Mouse (Mus musculus) stomach, postnatal 0 days (tissue): ENCODE data around the gene BC029722. TPM values are rescaled to one million over a fixed set of nuclear protein-coding genes. Genes with fewer than 3 reads are reported as not detected.
"Not testable (repeated sequence)": the region's sequence is repeated elsewhere in the genome, so short reads cannot be mapped to it uniquely, and the experiment has no call there.

ENCODE experiments used
- ATAC-seq: fragments of 200-750 bp; cut with Nextera tagmentation; 2 replicates; pipeline ENCODE4 v1.8.0; 2017; ENCODE audit not compliant: low FRiP score, low TSS enrichment
- DNase-seq: peaks from one replicate; pipeline ENCODE4 v3.0.0-alpha.2; 2016; ENCODE audit warnings: low spot score
- H3K27ac ChIP-seq: fragments of 300-500 bp; sonication (generic); replicated peaks from 2 replicates; pipeline ENCODE4 v1.5.1; 2014; ENCODE audit warnings: mild to moderate bottlenecking, control low read depth
- H3K27me3 ChIP-seq: fragments of 300-500 bp; sonication (generic); 2 replicates; pipeline ENCODE4 v1.6.1; 2014; ENCODE audit warnings: low read length; ENCODE audit not compliant: control insufficient read depth, insufficient read depth
- H3K36me3 ChIP-seq: fragments of 300-500 bp; sonication (generic); 2 replicates; pipeline ENCODE4 v1.6.1; 2014; ENCODE audit warnings: low read length, mixed read lengths; ENCODE audit not compliant: control insufficient read depth, insufficient read depth
- H3K4me1 ChIP-seq: fragments of 300-500 bp; sonication (generic); replicated peaks from 2 replicates; pipeline ENCODE4 v1.6.1; 2014; ENCODE audit warnings: antibody characterized with exemption; ENCODE audit not compliant: control insufficient read depth, insufficient read depth
- H3K4me2 ChIP-seq: fragments of 300-500 bp; sonication (generic); replicated peaks from 2 replicates; pipeline ENCODE4 v1.6.1; 2014; ENCODE audit warnings: low read depth, mild to moderate bottlenecking, control low read depth, moderate library complexity
- H3K4me3 ChIP-seq: fragments of 300-500 bp; sonication (generic); 2 replicates; pipeline ENCODE4 v1.5.1; 2014; ENCODE audit warnings: low read depth, low read length, control low read depth
- H3K9ac ChIP-seq: fragments of 300-500 bp; sonication (generic); 2 replicates; pipeline ENCODE4 v1.6.1; 2014; ENCODE audit warnings: mild to moderate bottlenecking, low read length, control low read depth, mixed read lengths
- H3K9me3 ChIP-seq: fragments of 300-500 bp; sonication (generic); 2 replicates; pipeline ENCODE4 v1.6.1; 2016; ENCODE audit warnings: low read length; ENCODE audit not compliant: control insufficient read depth
- CTCF ChIP-seq: IDR thresholded peaks from 2 replicates; pipeline ENCODE4 v1.5.1; 2016; ENCODE audit warnings: antibody characterized with exemption, low read depth, mild to moderate bottlenecking, moderate library complexity
- EP300 ChIP-seq: optimal IDR thresholded peaks from 2 replicates; pipeline ENCODE3; 2016; ENCODE audit warnings: antibody characterized with exemption
- WGBS: fragments of 180-500 bp; shearing (Covaris S2); extraction: QIAGEN DNeasy Blood & Tissue Kit; methylation state at CpG from one replicate; pipeline ENCODE4 v1.1.7; 2014; 5-methylcytosine and 5-hydroxymethylcytosine counted together
- polyA plus RNA-seq: library from polyadenylated mRNA; unstranded; fragments of >200 nt; fragmentation: Nextera tagmentation; extraction: Ambion mirVana; gene quantifications from 2 replicates; pipeline ENCODE4 v1.2.1, GENCODE M21; 2015

The BC029722 gene
- polyA plus RNA-seq, 1 experiment from 2014 or later = 26.8 TPM

- no peaks in the 10 kb centered on the region for H3K27me3 ChIP-seq
- no peaks in the 10 kb centered on the region for H3K36me3 ChIP-seq
- ATAC-seq (no peak), DNase-seq (no peak)
- H3K4me3 ChIP-seq = no peak overlapping the region
- TF ChIP-seq EP300 (no peak), CTCF (no peak)
- H3K4me1 ChIP-seq = no peaks in the 10 kb centered on the region
- no peaks in the 10 kb centered on the region for H3K9me3 ChIP-seq
- no peak overlapping the region for H3K9ac ChIP-seq
- H3K27ac ChIP-seq = no peak overlapping the region
- no peak overlapping the region for H3K4me2 ChIP-seq
- 78% methylated on average over 3 of the region's 3 CpGs for WGBS
These were observed 18.7 kb upstream of the BC029722 start for GRCm38 (mm10) chr2:155837961-155838360.

- Histone ChIP-seq H3K9me3 (no peaks in the 10 kb centered on the region), H3K4me1 (no peaks in the 10 kb centered on the region), H3K27ac (peak within 1 kb of the TSS; percentile 67), H3K4me2 (peak within 1 kb of the TSS; percentile 49), H3K9ac (peak within 1 kb of the TSS; percentile 53), H3K27me3 (no peaks in the 10 kb centered on the region), H3K4me3 (peak within 1 kb of the TSS; percentile 29), H3K36me3 (no peaks in the 10 kb centered on the region)
- ATAC-seq = peak; percentile 69
- DNase-seq = peak; percentile 76
- TF ChIP-seq EP300 (no peak), CTCF (no peak)
- whole genome bisulfite sequencing = 41% methylated on average over 9 of the region's 9 CpGs
These were observed 15.5 kb upstream of the BC029722 start, which contains the start of gene Fam83c for GRCm38 (mm10) chr2:155834732-155835131. Gene Fam83c, minus strand, starts transcription at chr2:155834854.

GRCm38 (mm10) chr2:155832087-155832486 lies 12.9 kb upstream of the BC029722 start:
- H3K9me3 ChIP-seq, H3K27me3 ChIP-seq, DNase-seq, H3K4me3 ChIP-seq, H3K27ac ChIP-seq, ATAC-seq, H3K4me1 ChIP-seq, H3K9ac ChIP-seq, H3K4me2 ChIP-seq, H3K36me3 ChIP-seq: not testable (repeated sequence)
- WGBS = 71% methylated on average over 1 of the region's 1 CpGs
- peak; percentile 59 for TF ChIP-seq CTCF

GRCm38 (mm10) chr2:155831302-155831701 lies 12.1 kb upstream of the BC029722 start:
- Histone ChIP-seq H3K36me3 (no peaks in the 10 kb centered on the region), H3K27me3 (no peaks in the 10 kb centered on the region), H3K9me3 (no peaks in the 10 kb centered on the region), H3K4me1 (no peaks in the 10 kb centered on the region), H3K4me3 (no peak overlapping the region), H3K4me2 (no peak overlapping the region), H3K27ac (no peak overlapping the region), H3K9ac (no peak overlapping the region)
- peak; percentile 58 for TF ChIP-seq CTCF
- TF ChIP-seq EP300 = no peak
- DNase-seq (no peak), ATAC-seq (no peak)
- WGBS = 55% methylated on average over 9 of the region's 9 CpGs

GRCm38 (mm10) chr2:155830841-155831240 lies 11.6 kb upstream of the BC029722 start:
- WGBS = 74% methylated on average over 8 of the region's 8 CpGs
- H3K27ac ChIP-seq = no peak overlapping the region
- H3K4me1 ChIP-seq = no peaks in the 10 kb centered on the region
- H3K36me3 ChIP-seq = no peaks in the 10 kb centered on the region
- DNase-seq (no peak), ATAC-seq (no peak)
- H3K9me3 ChIP-seq = no peaks in the 10 kb centered on the region
- TF ChIP-seq EP300 (no peak), CTCF (no peak)
- no peak overlapping the region for H3K9ac ChIP-seq
- H3K4me2 ChIP-seq = no peak overlapping the region
- H3K4me3 ChIP-seq = no peak overlapping the region
- H3K27me3 ChIP-seq = no peaks in the 10 kb centered on the region

- Histone ChIP-seq H3K9me3 (no peaks in the 10 kb centered on the region), H3K36me3 (peaks cover 5% of the 10 kb centered on the region), H3K4me1 (no peaks in the 10 kb centered on the region), H3K4me2 (peak within 1 kb of the TSS; percentile 69), H3K9ac (peak within 1 kb of the TSS; percentile 92), H3K27ac (peak within 1 kb of the TSS; percentile 93), H3K4me3 (peak within 1 kb of the TSS; percentile 64), H3K27me3 (no peaks in the 10 kb centered on the region)
- DNase-seq (peak; percentile 96), ATAC-seq (peak; percentile 94)
- TF ChIP-seq CTCF (no peak), EP300 (no peak)
- 2% methylated on average over 27 of the region's 27 CpGs for WGBS
These were observed 7.6 kb upstream of the BC029722 start, which contains the start of gene Eif6 for GRCm38 (mm10) chr2:155826630-155827424. Gene Eif6, minus strand, starts transcription at chr2:155826925.
